Mouse (Mus musculus): Measurements from ENCODE around the gene Trim28. TPM values are rescaled to one million over a fixed set of nuclear protein-coding genes. Genes with fewer than 3 reads are reported as not detected.
A peak's percentile ranks its signal among the peaks of the same experiment; 100 is the strongest.

Gene Trim28
- total and polyA plus RNA-seq, 3 experiments, result 104 to 1,160 (median 702) TPM

DNA sequence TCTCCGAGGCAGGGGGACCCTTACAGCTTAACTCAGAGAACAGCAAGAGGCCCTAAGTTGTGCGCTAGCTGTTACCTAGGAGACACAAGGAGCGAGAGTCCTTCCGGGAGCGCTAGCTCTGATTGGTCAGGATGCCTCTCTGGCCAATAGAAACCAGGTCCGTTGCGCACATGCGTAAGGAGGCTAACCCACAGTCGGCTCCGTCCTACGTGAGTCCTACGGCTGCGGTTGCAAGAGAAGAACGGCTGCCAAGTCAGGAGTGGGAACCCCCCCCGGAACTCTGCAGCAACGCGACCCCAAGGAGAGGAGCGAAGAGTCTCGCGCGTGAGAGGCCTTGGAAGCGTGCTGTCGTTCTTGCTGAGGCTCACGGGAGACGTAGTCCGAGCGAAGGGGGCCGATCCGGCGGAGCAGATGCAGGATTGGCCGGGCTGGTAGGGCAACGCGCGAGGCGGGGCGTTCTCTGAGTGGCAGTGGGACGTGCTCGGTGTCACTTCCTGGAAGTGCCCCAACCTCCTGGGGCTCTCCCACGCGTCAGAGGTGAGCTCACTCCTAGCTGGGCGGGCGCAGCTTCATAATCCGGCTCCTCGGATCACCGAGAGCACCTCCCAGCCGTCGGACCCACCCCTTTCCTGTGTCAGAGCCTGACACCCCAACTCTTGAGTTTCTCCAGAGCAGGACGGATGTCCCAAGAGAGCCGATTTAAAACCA lies 21.1 kb upstream of the Trim28 start, which contains the start of gene Zfp446 (continued):
- TF ChIP-seq CTCF (IDR thresholded peaks at IDR 0.05 in 2 of 3, conservative IDR thresholded peaks at IDR 0.05 in 1 of 3; ENCODE audit: control insufficient read depth in 1 of 3, insufficient read depth in 1 of 3, low read depth in 2 of 3, low read length in 3 of 3, poor library complexity in 1 of 3, severe bottlenecking in 1 of 3) (no peak), CHD2 (IDR thresholded peaks at IDR 0.05; ENCODE audit: low read length) (peak; percentile 24; the same call in 1 of the 2 replicates), POLR2AphosphoS5 (IDR thresholded peaks at IDR 0.05; ENCODE audit: borderline replicate concordance, low read depth, low read length) (no peak)

DNA sequence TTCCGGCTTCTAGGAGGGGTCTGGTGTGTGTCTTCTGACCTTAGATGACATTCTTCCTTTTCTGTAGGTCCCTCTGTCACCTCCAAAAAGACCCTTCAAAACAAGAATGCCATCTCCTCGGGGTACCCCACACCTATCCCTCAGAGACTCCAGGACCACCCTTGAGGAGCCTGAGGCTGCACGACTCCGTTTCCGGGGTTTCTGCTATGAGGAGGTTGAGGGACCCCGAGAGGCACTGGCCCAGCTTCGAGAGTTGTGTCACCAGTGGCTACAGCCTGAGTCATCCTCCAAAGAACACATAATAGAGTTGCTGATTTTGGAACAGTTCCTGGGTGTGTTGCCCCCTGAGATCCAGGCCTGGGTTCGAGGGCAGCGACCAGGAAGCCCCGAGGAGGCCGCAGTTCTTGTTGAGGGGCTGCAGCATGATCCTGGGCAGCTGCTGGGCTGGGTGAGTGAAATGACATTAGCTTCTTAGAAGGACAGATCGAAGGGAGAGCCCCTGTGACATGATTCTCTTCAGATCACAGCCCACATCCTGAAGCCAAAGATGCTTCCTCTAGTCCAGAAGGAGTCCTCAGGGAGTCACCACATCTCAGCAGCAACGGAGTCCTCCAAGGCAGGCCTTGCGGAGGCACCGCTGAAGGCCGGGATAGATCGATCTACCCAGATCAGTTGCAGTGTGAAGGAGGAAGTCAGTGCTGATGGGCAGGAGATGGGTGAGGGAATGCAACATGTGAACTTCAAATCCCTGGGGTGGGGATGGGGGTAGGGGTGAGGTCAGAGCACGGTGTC lies 19.8 kb upstream of the Trim28 start:
- Histone ChIP-seq H3K9ac (ENCODE audit: control insufficient read depth, low read depth, low read length, poor library complexity, severe bottlenecking) (peak overlapping the region; percentile 72), H3K27ac (ENCODE audit: control insufficient read depth, low read depth, low read length) (no peak overlapping the region), H3K9me3 (replicated peaks; ENCODE audit: insufficient read depth, low read length) (no peaks in the 10 kb centered on the region), H3K4me1 (ENCODE audit: control insufficient read depth in 1 of 2, insufficient read depth in 2 of 2, low read length in 2 of 2) (peaks cover 0 to 15% of the 10 kb centered on the region in 2 experiments; a peak in 2 of 4 replicates), H3K79me2 (ENCODE audit: control insufficient read depth, insufficient read depth, low read length, poor library complexity) (no peaks in the 10 kb centered on the region; the same call in none of the 2 replicates), H3K27me3 (ENCODE audit: control insufficient read depth in 1 of 2, insufficient read depth in 2 of 2, low read length in 2 of 2) (no peaks in the 10 kb centered on the region), H3K36me3 (ENCODE audit: control insufficient read depth in 1 of 2, insufficient read depth in 2 of 2, low read length in 2 of 2) (peaks cover 0 to 11% of the 10 kb centered on the region in 2 experiments; a peak in 2 of 4 replicates), H3K4me3 (ENCODE audit: control insufficient read depth in 1 of 2, insufficient read depth in 1 of 2, low read depth in 2 of 2, low read length in 2 of 2) (peak overlapping the region; percentile 67 to 88; a peak in 3 of 4 replicates)
- TF ChIP-seq SMC3 (IDR thresholded peaks at IDR 0.05; ENCODE audit: low read depth, low read length), result no peak
- TF ChIP-seq MAX (IDR thresholded peaks at IDR 0.05; ENCODE audit: low read length), result no peak
- TF ChIP-seq MEF2A (IDR thresholded peaks at IDR 0.05; ENCODE audit: extremely low read depth, insufficient replicate concordance, low read depth, low read length, poor library complexity, severe bottlenecking), result no peak
- no peak for TF ChIP-seq ZKSCAN1 (IDR thresholded peaks at IDR 0.05; ENCODE audit: low read depth, low read length)
- TF ChIP-seq ZNF384 (IDR thresholded peaks at IDR 0.05; ENCODE audit: low read depth, low read length), result no peak
- no peak for TF ChIP-seq HCFC1 (IDR thresholded peaks at IDR 0.05; ENCODE audit: low read depth, low read length)
- no peak for TF ChIP-seq UBTF (IDR thresholded peaks at IDR 0.05; ENCODE audit: borderline replicate concordance, insufficient read depth, low read depth, low read length)
- no peak for TF ChIP-seq MAFK (IDR thresholded peaks at IDR 0.05; ENCODE audit: borderline replicate concordance, low read depth, low read length)
- no peak for TF ChIP-seq CHD1 (IDR thresholded peaks at IDR 0.05; ENCODE audit: low read depth, low read length)
- TF ChIP-seq ETS1 (IDR thresholded peaks at IDR 0.05; ENCODE audit: low read depth, low read length), result no peak
- TF ChIP-seq MYB (IDR thresholded peaks at IDR 0.05; ENCODE audit: low read depth, low read length), result no peak
- DNase-seq (ENCODE audit: low read depth, low spot score), result no peak

DNA sequence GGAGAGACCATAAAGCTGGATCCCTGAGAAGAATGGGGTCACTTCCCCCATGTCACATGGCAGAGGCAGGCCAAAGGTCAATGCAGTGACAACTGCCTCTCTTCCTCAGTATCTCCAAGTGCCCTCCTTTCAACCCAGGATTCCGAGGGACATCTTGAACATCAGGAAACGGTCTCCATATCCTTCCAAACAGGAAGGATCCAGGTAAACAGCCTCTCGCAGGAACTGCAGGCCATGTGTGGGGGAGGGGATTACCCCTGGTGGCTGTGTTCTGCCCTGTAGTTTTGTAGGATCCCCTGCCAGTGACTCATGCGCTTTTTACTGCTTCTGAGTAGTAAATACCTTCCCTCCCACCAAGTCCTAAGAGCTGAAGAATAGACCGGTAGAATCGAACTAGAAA lies 19.1 kb upstream of the Trim28 start:
- H3K9me3 ChIP-seq (replicated peaks; ENCODE audit: insufficient read depth, low read length), result no peaks in the 10 kb centered on the region
- peaks cover 0 to 15% of the 10 kb centered on the region in 2 experiments; a peak in 2 of 4 replicates for H3K4me1 ChIP-seq (ENCODE audit: control insufficient read depth in 1 of 2, insufficient read depth in 2 of 2, low read length in 2 of 2)
- no peak for DNase-seq (ENCODE audit: low read depth, low spot score)
- H3K79me2 ChIP-seq (ENCODE audit: control insufficient read depth, insufficient read depth, low read length, poor library complexity), result no peaks in the 10 kb centered on the region; the same call in none of the 2 replicates
- H3K27me3 ChIP-seq (ENCODE audit: control insufficient read depth in 1 of 2, insufficient read depth in 2 of 2, low read length in 2 of 2), result no peaks in the 10 kb centered on the region
- H3K9ac ChIP-seq (ENCODE audit: control insufficient read depth, low read depth, low read length, poor library complexity, severe bottlenecking), result no peak overlapping the region
- H3K27ac ChIP-seq (ENCODE audit: control insufficient read depth, low read depth, low read length), result no peak overlapping the region
- TF ChIP-seq ELF1 (IDR thresholded peaks at IDR 0.05; ENCODE audit: low read depth, low read length), result no peak
- no peak for TF ChIP-seq SIN3A (IDR thresholded peaks at IDR 0.05; ENCODE audit: low read length)
- TF ChIP-seq MAZ (IDR thresholded peaks at IDR 0.05; ENCODE audit: low read depth, low read length), result no peak
- no peak for TF ChIP-seq RAD21 (IDR thresholded peaks at IDR 0.05; ENCODE audit: low read depth, low read length)
- no peak for TF ChIP-seq USF1 (IDR thresholded peaks at IDR 0.05; ENCODE audit: low read depth, low read length)
- TF ChIP-seq POLR2A (IDR thresholded peaks at IDR 0.05; ENCODE audit: control insufficient read depth in 1 of 2, insufficient read depth in 1 of 2, low read depth in 1 of 2, low read length in 2 of 2, poor library complexity in 1 of 2), result no peak
- no peak for TF ChIP-seq USF2 (IDR thresholded peaks at IDR 0.05; ENCODE audit: borderline replicate concordance in 1 of 2, insufficient read depth in 1 of 2, low read depth in 1 of 2, low read length in 2 of 2)
- H3K36me3 ChIP-seq (ENCODE audit: control insufficient read depth in 1 of 2, insufficient read depth in 2 of 2, low read length in 2 of 2), result peaks cover 0 to 11% of the 10 kb centered on the region in 2 experiments; a peak in 2 of 4 replicates
- H3K4me3 ChIP-seq (ENCODE audit: control insufficient read depth in 1 of 2, insufficient read depth in 1 of 2, low read depth in 2 of 2, low read length in 2 of 2), result no peak overlapping the region

Measured in MEL (cell line).